ENCODE assay signal across 8 mouse cellular contexts in genomic region chr11:120085891-120086627, GRCm38 (mm10). TPM values are rescaled to one million over a fixed set of nuclear protein-coding genes. Genes with fewer than 3 reads are reported as not detected.
DNase-seq lines count a peak whose midpoint lies in the region; ATAC-seq lines count a peak whose summit lies in the region.

No protein-coding gene starts in this region.

- WGBS in intestine, embryonic 16.5 days, result under 1% methylated on average over 25 of the region's 25 CpGs
- WGBS in stomach, embryonic 16.5 days, result under 1% methylated on average over 25 of the region's 25 CpGs

- H3K4me3 ChIP-seq in intestine, embryonic 16.5 days (ENCODE audit: low read length), result peak overlapping the region; percentile 100
- H3K4me3 ChIP-seq in stomach, embryonic 16.5 days (replicated peaks; ENCODE audit: low read length), result peak overlapping the region; percentile 83

- H3K27ac ChIP-seq in intestine, embryonic 16.5 days (ENCODE audit: low read length), result peak overlapping the region; percentile 76
- peak overlapping the region; percentile 66 for H3K27ac ChIP-seq in stomach, embryonic 16.5 days (ENCODE audit: low read length)

- H3K27me3 ChIP-seq in intestine, embryonic 16.5 days (replicated peaks; ENCODE audit: control insufficient read depth, insufficient read depth, low read length), result no peaks in the 10 kb centered on the region
- H3K27me3 ChIP-seq in stomach, embryonic 16.5 days (ENCODE audit: control insufficient read depth, insufficient read depth, low read length), result no peaks in the 10 kb centered on the region

- H3K4me2 ChIP-seq in intestine, embryonic 16.5 days (ENCODE audit: low read depth, low read length), result peak overlapping the region; percentile 89
- peak overlapping the region; percentile 95 for H3K4me2 ChIP-seq in stomach, embryonic 16.5 days (ENCODE audit: low read depth, low read length)

- peak; percentile 45 for DNase-seq in embryo, embryonic 10 days (ENCODE audit: low spot score)
- no peak for DNase-seq in embryo, embryonic 9.5 days (ENCODE audit: extremely low spot score)
- peak; percentile 18 for DNase-seq in CD4-positive helper T cell, adult 2 months (ENCODE audit: low read depth, low spot score)
- DNase-seq in cerebellum, adult 8-10 months, result peak; percentile 63
- DNase-seq in gastrocnemius, postnatal 10 days, result peak; percentile 57

- H3K9me3 ChIP-seq in intestine, embryonic 16.5 days (ENCODE audit: control insufficient read depth, low read length), result no peaks in the 10 kb centered on the region
- H3K9me3 ChIP-seq in stomach, embryonic 16.5 days (replicated peaks; ENCODE audit: control insufficient read depth, low read length), result no peaks in the 10 kb centered on the region

- 0 out of 2 replicates have a peak, but pooled peaks cover 7% of the 10 kb centered on the region for H3K36me3 ChIP-seq in intestine, embryonic 16.5 days (ENCODE audit: control insufficient read depth, insufficient read depth, low read length)
- H3K36me3 ChIP-seq in stomach, embryonic 16.5 days (ENCODE audit: control insufficient read depth, insufficient read depth, low read length), result peaks cover 6% of the 10 kb centered on the region

- H3K9ac ChIP-seq in intestine, embryonic 16.5 days (ENCODE audit: low read depth, low read length), result peak overlapping the region; percentile 95
- H3K9ac ChIP-seq in stomach, embryonic 16.5 days (ENCODE audit: low read length), result peak overlapping the region; percentile 96

- peaks cover 12% of the 10 kb centered on the region for H3K4me1 ChIP-seq in intestine, embryonic 16.5 days (ENCODE audit: control insufficient read depth, insufficient read depth, low read length)
- peaks cover 13% of the 10 kb centered on the region for H3K4me1 ChIP-seq in stomach, embryonic 16.5 days (ENCODE audit: control insufficient read depth, insufficient read depth, low read length)

- peak; percentile 51 for ATAC-seq in intestine, embryonic 16.5 days
- ATAC-seq in megakaryocyte-erythroid progenitor cell, adult 5-6 weeks (replicated peaks; ENCODE audit: low FRiP score, low TSS enrichment, poor library complexity, severe bottlenecking), result 0 out of 2 replicates have a peak, but pooled peaks have one; percentile 12
- ATAC-seq in stomach, embryonic 16.5 days (ENCODE audit: insufficient read depth, low FRiP score), result peak; percentile 18; the same call in 1 of the 2 replicates

RNA-seq across cellular contexts. Expression of gene Cep131, which starts 0.6 kb away (rescaled TPM):
- 10 to 100 TPM in 1 of 2 experiments, 1 to 10 TPM in 1; 9.9 to 11.4 TPM for total RNA-seq in gastrocnemius, postnatal 10 days (2021)
- polyA plus RNA-seq in intestine, embryonic 16.5 days (2015; fragmentation: Nextera tagmentation; extraction: Ambion mirVana), result 12.0 and 12.2 TPM in 2 replicates
- total RNA-seq in megakaryocyte-erythroid progenitor cell, adult 5-6 weeks (2014; fragmentation: Nextera tagmentation), result 9.6 and 18.9 TPM in 2 replicates
- total RNA-seq in megakaryocyte-erythroid progenitor cell, adult 5-6 weeks (2017), result 18.1 and 22.3 TPM in 2 replicates
- polyA plus RNA-seq in stomach, embryonic 16.5 days (2015; fragmentation: Nextera tagmentation; extraction: Ambion mirVana), result 11.8 and 12.0 TPM in 2 replicates

RNA-seq across cellular contexts. Expression of gene Tepsin, which starts 12.5 kb away (rescaled TPM):
- total RNA-seq in gastrocnemius, postnatal 10 days (2021), result 1 to 10 TPM; 5.2 to 6.3 TPM
- 21.1 and 22.5 TPM in 2 replicates for polyA plus RNA-seq in intestine, embryonic 16.5 days (2015; fragmentation: Nextera tagmentation; extraction: Ambion mirVana)
- total RNA-seq in megakaryocyte-erythroid progenitor cell, adult 5-6 weeks (2014; fragmentation: Nextera tagmentation), result 12.8 and 24.1 TPM in 2 replicates
- 5.0 and 6.0 TPM in 2 replicates for total RNA-seq in megakaryocyte-erythroid progenitor cell, adult 5-6 weeks (2017)
- 19.2 and 21.2 TPM in 2 replicates for polyA plus RNA-seq in stomach, embryonic 16.5 days (2015; fragmentation: Nextera tagmentation; extraction: Ambion mirVana)

RNA-seq across cellular contexts. Expression of gene Ndufaf8, which starts 12.7 kb away (rescaled TPM):
- 10 to 100 TPM; 40.9 to 44.2 TPM for total RNA-seq in gastrocnemius, postnatal 10 days (2021)
- polyA plus RNA-seq in intestine, embryonic 16.5 days (2015; fragmentation: Nextera tagmentation; extraction: Ambion mirVana), result 113 and 119 TPM in 2 replicates
- total RNA-seq in megakaryocyte-erythroid progenitor cell, adult 5-6 weeks (2014; fragmentation: Nextera tagmentation), result 36.8 and 74.1 TPM in 2 replicates
- total RNA-seq in megakaryocyte-erythroid progenitor cell, adult 5-6 weeks (2017), result 21.2 and 41.9 TPM in 2 replicates
- polyA plus RNA-seq in stomach, embryonic 16.5 days (2015; fragmentation: Nextera tagmentation; extraction: Ambion mirVana), result 69.2 and 69.3 TPM in 2 replicates

RNA-seq across cellular contexts. Expression of gene Aatk, which starts 39.1 kb away (rescaled TPM):
- 10 to 100 TPM; 18.5 to 20.5 TPM for total RNA-seq in gastrocnemius, postnatal 10 days (2021)
- 1.7 and 2.3 TPM in 2 replicates for polyA plus RNA-seq in intestine, embryonic 16.5 days (2015; fragmentation: Nextera tagmentation; extraction: Ambion mirVana)
- total RNA-seq in megakaryocyte-erythroid progenitor cell, adult 5-6 weeks (2014; fragmentation: Nextera tagmentation), result 0.62 TPM in 1 of 2 replicates, not detected in the other
- not detected in 2 replicates for total RNA-seq in megakaryocyte-erythroid progenitor cell, adult 5-6 weeks (2017)
- 1.9 and 3.3 TPM in 2 replicates for polyA plus RNA-seq in stomach, embryonic 16.5 days (2015; fragmentation: Nextera tagmentation; extraction: Ambion mirVana)
